8 mouse cellular contexts compared by ENCODE assay signal in genomic region chr10:80165392-80166128, GRCm38 (mm10). TPM values are rescaled to one million over a fixed set of nuclear protein-coding genes. Genes with fewer than 3 reads are reported as not detected.
A peak's percentile ranks its signal among the peaks of the same experiment; 100 is the strongest.
DNase-seq lines count a peak whose midpoint lies in the region; ATAC-seq and TF ChIP-seq lines count a peak whose summit lies in the region.

Cirbp (plus strand) TSS chr10:80165985.

- 26% methylated on average over 20 of the region's 20 CpGs for WGBS in heart, adult 2 months
- 25% methylated on average over 20 of the region's 20 CpGs for WGBS in kidney, adult 2 months
- WGBS in limb, embryonic 15.5 days = 9% methylated on average over 19 of the region's 20 CpGs
- WGBS in neural tube, embryonic 14.5 days = 10% methylated on average over 19 of the region's 20 CpGs

- intact Hi-C loops in heart, adult 2 months (cut with DNase I) = loop anchor here (1.0 to 5.0 kb wide), 3 partner anchors 20 to 313 kb away; partner anchors contain the start of genes Ptbp1 and Stk11

- H3K9ac ChIP-seq in heart, adult 2 months (ENCODE audit: low read depth, low read length) = peak within 1 kb of the TSS; percentile 37
- peak within 1 kb of the TSS; percentile 27 for H3K9ac ChIP-seq in limb, embryonic 15.5 days
- H3K9ac ChIP-seq in neural tube, embryonic 14.5 days (replicated peaks; ENCODE audit: low read depth, low read length) = peak within 1 kb of the TSS; percentile 74

- H3K79me2 ChIP-seq in heart, adult 2 months (replicated peaks; ENCODE audit: control insufficient read depth, insufficient read depth, low read length) = peaks cover 1% of the 10 kb centered on the region

- TF ChIP-seq CTCF in heart, adult 2 months (IDR thresholded peaks at IDR 0.05) = no peak; the same call in 1 of the 2 replicates
- no peak for TF ChIP-seq CTCF in kidney, adult 2 months (conservative IDR thresholded peaks at IDR 0.05; ENCODE audit: insufficient read depth, insufficient read length, low read depth, low read length)

- no peak for ATAC-seq in limb, embryonic 15.5 days (ENCODE audit: insufficient number of reproducible peaks, low FRiP score, low TSS enrichment, low read depth)
- ATAC-seq in neural tube, embryonic 14.5 days (ENCODE audit: low read depth) = peak; percentile 4; the same call in 1 of the 2 replicates

- peaks cover 17% of the 10 kb centered on the region for H3K4me1 ChIP-seq in heart, adult 2 months (ENCODE audit: control insufficient read depth, insufficient read depth, low read length)
- peaks cover 16% of the 10 kb centered on the region for H3K4me1 ChIP-seq in kidney, adult 2 months (ENCODE audit: control insufficient read depth, insufficient read depth, low read length)
- H3K4me1 ChIP-seq in limb, embryonic 15.5 days = peaks cover 80% of the 10 kb centered on the region
- H3K4me1 ChIP-seq in neural tube, embryonic 14.5 days (ENCODE audit: control insufficient read depth, insufficient read depth, low read length) = peaks cover 47% of the 10 kb centered on the region

- H3K4me3 ChIP-seq in heart, adult 2 months = peak within 1 kb of the TSS; percentile 64
- peak within 1 kb of the TSS; percentile 36 for H3K4me3 ChIP-seq in kidney, adult 2 months (ENCODE audit: insufficient read depth, low read depth, low read length)
- peak within 1 kb of the TSS; percentile 41 for H3K4me3 ChIP-seq in limb, embryonic 15.5 days
- H3K4me3 ChIP-seq in neural tube, embryonic 14.5 days (ENCODE audit: low read depth, low read length) = peak within 1 kb of the TSS; percentile 94

- DNase-seq in 3T3-L1 (ENCODE audit: low read depth, low spot score) (peak; percentile 63), MEL-GATA-1-ER (ENCODE audit: extremely low read depth, low read depth) (peak; percentile 65)
- peak; percentile 46 for DNase-seq in embryo, embryonic 9.5 days (ENCODE audit: extremely low spot score)
- peak in 1 of 2 experiments; percentile 29 for DNase-seq in heart, adult 2 months
- DNase-seq in kidney, adult 2 months = peak; percentile 68
- no peak for DNase-seq in spleen, postnatal 14 days (ENCODE audit: low spot score in 2 of 2)

- H3K4me2 ChIP-seq in limb, embryonic 15.5 days = peak within 1 kb of the TSS; percentile 94
- H3K4me2 ChIP-seq in neural tube, embryonic 14.5 days (ENCODE audit: low read depth, low read length) = peak within 1 kb of the TSS; percentile 94

- TF ChIP-seq POLR2A in heart, adult 2 months (IDR thresholded peaks at IDR 0.05; ENCODE audit: insufficient read depth, low read depth, low read length) = no peak
- no peak for TF ChIP-seq POLR2A in kidney, adult 2 months (IDR thresholded peaks at IDR 0.05; ENCODE audit: low read depth, low read length)

- H3K27ac ChIP-seq in heart, adult 2 months = peak within 1 kb of the TSS; percentile 88
- peak within 1 kb of the TSS; percentile 54 for H3K27ac ChIP-seq in kidney, adult 2 months (ENCODE audit: insufficient read depth, low read depth, low read length)
- H3K27ac ChIP-seq in limb, embryonic 15.5 days = peak within 1 kb of the TSS; percentile 92
- peak within 1 kb of the TSS; percentile 90 for H3K27ac ChIP-seq in neural tube, embryonic 14.5 days (ENCODE audit: low read depth, low read length)

- no peak for TF ChIP-seq EP300 in heart, adult 2 months (IDR thresholded peaks at IDR 0.05; ENCODE audit: insufficient read depth, low read depth, low read length)

- no peaks in the 10 kb centered on the region for H3K27me3 ChIP-seq in heart, adult 2 months (ENCODE audit: control insufficient read depth, insufficient read depth, low read length)
- H3K27me3 ChIP-seq in kidney, adult 2 months (replicated peaks; ENCODE audit: control insufficient read depth, insufficient read depth, low read length) = no peaks in the 10 kb centered on the region
- H3K27me3 ChIP-seq in limb, embryonic 15.5 days = no peaks in the 10 kb centered on the region
- H3K27me3 ChIP-seq in neural tube, embryonic 14.5 days (ENCODE audit: control insufficient read depth, insufficient read depth, low read length) = no peaks in the 10 kb centered on the region

- H3K36me3 ChIP-seq in heart, adult 2 months (ENCODE audit: control insufficient read depth, insufficient read depth, low read length) = peaks cover 2% of the 10 kb centered on the region; the same call in 1 of the 2 replicates
- H3K36me3 ChIP-seq in kidney, adult 2 months (ENCODE audit: control insufficient read depth, insufficient read depth, low read length) = peaks cover 3% of the 10 kb centered on the region; the same call in 1 of the 2 replicates
- peaks cover 10% of the 10 kb centered on the region for H3K36me3 ChIP-seq in limb, embryonic 15.5 days
- peaks cover 10% of the 10 kb centered on the region for H3K36me3 ChIP-seq in neural tube, embryonic 14.5 days (ENCODE audit: control insufficient read depth, insufficient read depth, low read length)

- no peaks in the 10 kb centered on the region for H3K9me3 ChIP-seq in limb, embryonic 15.5 days
- H3K9me3 ChIP-seq in neural tube, embryonic 14.5 days (ENCODE audit: control insufficient read depth, low read length) = no peaks in the 10 kb centered on the region

RNA-seq across cellular contexts. Expression of gene Cirbp, which starts in this region (rescaled TPM):
- total RNA-seq in heart, adult 2 months (2021) = 10 to 100 TPM; 34.2 to 43.2 TPM
- 62.5 and 85.8 TPM in 2 replicates for polyA plus RNA-seq in heart, adult 2 months (2012; rRNA removed)
- polyA plus RNA-seq in kidney, adult 2 months (2012; rRNA removed) = 86.7 and 87.8 TPM in 2 replicates
- polyA plus RNA-seq in limb, embryonic 15.5 days (2015; fragmentation: Nextera tagmentation; extraction: Ambion mirVana) = 102 and 103 TPM in 2 replicates
- 249 and 286 TPM in 2 replicates for polyA plus RNA-seq in neural tube, embryonic 14.5 days (2014; fragmentation: Nextera tagmentation; extraction: Ambion mirVana)

Comparison
In these comparisons a context has a peak if more than half of its experiments do, and no peak if none do; other contexts are left out.
1. DNase-seq: peak in 3T3-L1 (single experiment), MEL-GATA-1-ER (single experiment), embryo, embryonic 9.5 days (single experiment) and kidney, adult 2 months (single experiment); none in spleen, postnatal 14 days (0 of 2).
2. H3K4me3 ChIP-seq: peak in every context shown above with its lines; median percentile 94 in neural tube, embryonic 14.5 days; 64 in heart, adult 2 months; 41 in limb, embryonic 15.5 days; 36 in kidney, adult 2 months.
3. Peak in every context shown above with its lines, with median percentiles within 50 percentile points of each other: H3K27ac ChIP-seq and H3K9ac ChIP-seq.